Mouse (Mus musculus): ENCODE results near the gene Camk1g. TPM values are rescaled to one million over a fixed set of nuclear protein-coding genes. Genes with fewer than 3 reads are reported as not detected.

Camk1g gene
- total RNA-seq (2021) = 10 to 100 TPM; 38.1 to 38.2 TPM
- long read RNA-seq, experiment 1, transcript Camk1g-201 (13 exons, 2,469 nt) = major isoform, 28 of 42 reads
- long read RNA-seq, experiment 1, partial matches to known transcripts = 5 of 42 reads
- long read RNA-seq, experiment 1, other reads (novel, unspliced or antisense) = 9 of 42 reads
- long read RNA-seq, experiment 2, transcript Camk1g-201 (13 exons, 2,469 nt) = major isoform, 17 of 28 reads
- long read RNA-seq, experiment 2, partial matches to known transcripts = 9 of 28 reads
- long read RNA-seq, experiment 2, other reads (novel, unspliced or antisense) = 2 of 28 reads

DNA sequence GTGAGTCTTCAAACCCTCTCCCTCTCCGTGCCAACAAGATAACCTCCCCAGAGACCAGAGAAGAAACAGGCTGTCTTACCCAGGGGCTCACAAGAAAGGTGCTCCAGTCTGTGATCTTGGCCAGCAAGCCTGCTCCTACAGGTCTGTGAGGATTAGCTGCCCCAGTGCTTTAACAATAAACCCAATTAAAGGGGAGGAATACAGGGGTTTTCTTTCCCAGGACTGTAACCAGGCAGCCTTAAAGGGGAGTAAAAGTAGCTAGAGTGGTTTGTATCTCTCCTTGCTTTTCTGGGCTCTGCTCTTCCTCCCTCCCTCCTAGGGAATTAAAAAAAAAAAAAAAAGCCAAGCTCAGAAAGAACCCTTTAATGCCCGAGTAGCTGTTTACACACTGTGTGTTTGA is at the start of gene Camk1g:
Gene Camk1g (minus strand): TSS at position 203 of the 400 bp plus-strand sequence.
- no peak for DNase-seq (ENCODE audit: low spot score in 2 of 2)

DNA sequence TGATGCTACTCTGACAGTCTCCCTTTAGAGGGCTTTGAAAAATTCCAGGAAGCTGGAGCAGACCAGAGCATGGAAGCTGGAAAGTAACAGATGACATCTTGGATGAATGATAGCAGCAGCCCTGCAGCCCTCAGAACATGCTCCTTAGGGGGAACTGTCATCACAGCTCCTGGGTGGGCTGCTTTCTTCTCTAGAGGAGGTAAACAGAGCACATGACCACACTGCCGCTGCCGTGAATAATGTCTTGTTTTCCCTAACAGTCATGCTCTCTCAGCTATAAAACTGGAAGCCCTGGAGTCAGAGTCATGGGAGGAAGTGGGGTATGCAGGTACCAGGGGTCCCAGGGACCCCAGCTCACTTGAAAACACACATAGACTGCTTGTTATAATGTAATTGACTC is 49.1 kb upstream of the Camk1g start:
- no peak for DNase-seq (ENCODE audit: low spot score in 2 of 2)

DNA sequence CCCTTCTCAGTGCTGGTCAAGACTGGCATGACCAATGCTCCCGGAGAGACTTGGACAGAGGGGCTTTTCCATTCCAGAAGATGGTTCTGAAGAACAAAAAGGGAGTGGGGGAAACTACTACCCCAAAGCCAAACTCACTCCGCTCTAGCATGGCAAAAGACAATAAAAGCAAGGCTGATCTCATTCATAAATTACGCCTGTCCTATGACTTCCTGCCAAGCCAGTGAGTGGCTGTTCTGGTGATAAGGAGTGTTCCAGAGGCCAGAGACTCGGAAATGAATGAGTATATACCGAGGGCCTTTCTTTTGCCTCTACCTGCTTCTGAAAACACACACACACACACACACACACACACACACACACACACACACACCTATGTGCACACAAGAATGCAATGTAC is 48.6 kb upstream of the Camk1g start:
- DNase-seq (ENCODE audit: low spot score in 2 of 2) = no peak

DNA sequence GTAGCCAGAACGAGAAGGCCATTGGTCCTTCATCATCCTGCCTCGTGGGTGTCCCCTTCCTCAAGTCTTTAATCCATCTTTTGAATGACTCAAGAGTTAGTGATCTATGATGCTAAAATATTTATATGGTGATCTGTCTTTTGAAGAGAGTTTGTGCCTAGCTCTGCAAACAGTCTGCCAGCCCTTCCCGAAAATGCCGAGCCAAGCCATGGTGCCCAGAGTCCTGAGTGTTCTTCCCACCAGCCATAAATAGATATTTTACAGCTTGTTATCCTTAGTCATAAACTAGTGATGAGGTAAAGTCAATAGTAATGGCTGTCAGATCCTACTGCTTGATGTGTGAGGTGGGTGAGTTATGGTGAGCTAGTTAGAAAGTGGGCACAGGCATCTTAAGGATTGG is 44.0 kb upstream of the Camk1g start:
- no peak for DNase-seq (ENCODE audit: low spot score in 2 of 2)

DNA sequence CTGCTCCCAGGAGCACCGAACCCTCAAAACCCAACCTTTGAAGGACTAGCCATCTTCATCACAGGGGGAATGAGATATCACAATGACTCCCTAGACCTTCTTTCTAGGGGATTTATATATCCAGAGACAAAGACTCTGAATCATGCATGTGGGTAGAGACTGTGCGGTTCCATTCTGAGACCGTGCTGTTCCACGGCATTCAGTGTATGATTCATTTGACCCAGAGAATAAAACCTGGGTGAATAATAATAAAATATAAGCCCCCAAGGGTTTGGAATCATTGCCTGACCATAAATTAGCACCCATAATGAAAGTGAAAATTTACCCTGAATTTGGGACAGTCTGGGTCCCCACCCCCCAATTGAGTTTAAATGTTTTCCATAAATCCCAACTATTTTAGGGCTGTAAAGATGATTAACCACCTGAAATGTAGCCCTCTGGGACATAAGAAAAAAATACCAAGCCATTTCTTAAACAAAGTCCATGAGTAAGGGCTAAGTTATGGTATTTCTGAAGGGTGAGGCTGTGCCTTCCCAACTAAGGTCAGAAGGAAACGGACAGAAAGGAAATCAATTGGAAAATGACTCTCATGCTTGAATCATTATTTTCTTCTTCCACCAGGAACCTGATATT is 43.4 kb upstream of the Camk1g start:
- DNase-seq (ENCODE audit: low spot score in 2 of 2) = no peak

DNA sequence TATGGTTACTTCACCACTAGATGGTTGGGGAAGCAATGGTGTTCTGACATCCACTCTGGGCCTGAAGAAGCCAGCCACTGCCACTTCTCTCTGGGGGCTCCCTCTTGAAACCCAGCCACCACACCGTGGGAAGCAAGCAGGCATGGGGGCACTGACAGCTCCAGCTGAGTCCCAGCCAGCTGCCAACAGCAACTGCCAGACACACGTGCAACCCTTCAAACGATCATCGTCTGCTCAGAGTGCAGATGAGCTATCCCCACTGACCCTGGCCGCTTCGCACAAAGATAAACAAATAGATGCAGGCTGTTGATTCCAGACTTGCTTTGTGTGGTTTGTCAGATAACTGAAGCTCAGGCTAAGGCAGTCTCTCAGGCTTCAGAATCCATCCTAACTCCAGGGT is 37.4 kb upstream of the Camk1g start:
- DNase-seq (ENCODE audit: low spot score in 2 of 2) = no peak

DNA sequence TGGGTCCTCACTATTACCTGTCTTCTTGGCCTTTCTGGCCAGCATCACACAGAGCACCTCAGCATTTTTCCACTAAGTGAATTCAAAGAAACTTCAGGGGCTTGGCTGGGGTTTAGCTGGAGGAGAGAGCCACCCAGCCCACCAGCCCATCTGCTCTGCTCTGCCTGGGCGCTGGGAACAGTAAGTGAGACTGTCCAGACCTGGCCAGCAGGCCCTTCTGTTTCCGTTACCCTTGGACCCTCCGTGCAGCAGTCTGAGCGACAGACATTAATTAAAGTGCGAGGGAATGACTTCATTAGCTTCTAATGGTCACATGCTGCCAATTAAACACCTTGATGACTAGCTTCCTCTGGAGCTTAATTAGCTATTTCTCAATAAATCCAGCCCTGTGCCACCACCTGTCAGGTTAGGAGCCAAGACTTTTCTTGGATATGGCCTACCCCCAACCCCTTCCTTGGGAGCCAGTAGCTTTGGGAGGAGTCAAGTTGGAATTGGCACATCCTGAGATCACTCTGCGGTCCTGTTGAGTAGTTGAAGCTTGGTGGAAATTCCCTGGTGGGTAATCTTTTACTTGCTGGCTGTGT is 36.1 kb upstream of the Camk1g start:
- DNase-seq (ENCODE audit: low spot score in 2 of 2) = no peak

DNA sequence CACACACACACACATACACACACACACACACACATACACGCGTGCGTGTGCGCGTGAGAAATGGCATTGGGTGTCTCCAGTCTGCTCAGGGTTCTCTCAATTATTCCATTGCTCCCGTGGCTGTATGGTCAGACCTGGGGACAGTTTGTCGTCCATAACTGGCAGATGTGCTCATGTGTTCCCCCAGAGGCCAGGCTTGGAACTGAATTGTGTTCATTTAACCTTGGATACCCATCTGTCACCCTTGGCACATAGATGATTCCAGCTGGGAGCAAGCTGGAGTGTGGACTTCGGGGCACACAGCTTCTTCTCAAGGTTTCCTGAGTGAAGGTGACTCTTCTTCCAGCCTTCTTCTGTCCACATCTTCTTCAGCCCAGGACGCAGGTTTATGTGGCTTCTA is 31.6 kb upstream of the Camk1g start:
- DNase-seq (ENCODE audit: low spot score in 2 of 2) = no peak

DNA sequence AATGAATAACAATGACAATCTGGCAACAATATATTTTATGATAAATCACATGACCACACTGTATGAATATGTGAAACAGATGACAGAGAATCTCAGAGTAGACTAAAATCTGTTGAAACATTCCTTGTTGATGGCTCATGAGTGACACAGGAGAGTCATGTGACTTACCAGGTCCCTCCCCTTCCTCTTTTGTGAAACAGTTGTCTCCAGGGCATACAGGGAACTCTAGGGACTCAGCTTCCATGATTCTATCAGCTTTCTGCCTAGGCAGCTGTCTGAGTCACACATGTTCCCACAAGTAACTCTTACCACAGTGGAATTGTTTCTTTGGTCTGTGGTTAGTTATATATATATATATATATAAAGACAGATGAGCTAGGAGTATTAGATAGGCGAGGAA is 30.2 kb upstream of the Camk1g start:
- DNase-seq (ENCODE audit: low spot score in 2 of 2) = no peak

DNA sequence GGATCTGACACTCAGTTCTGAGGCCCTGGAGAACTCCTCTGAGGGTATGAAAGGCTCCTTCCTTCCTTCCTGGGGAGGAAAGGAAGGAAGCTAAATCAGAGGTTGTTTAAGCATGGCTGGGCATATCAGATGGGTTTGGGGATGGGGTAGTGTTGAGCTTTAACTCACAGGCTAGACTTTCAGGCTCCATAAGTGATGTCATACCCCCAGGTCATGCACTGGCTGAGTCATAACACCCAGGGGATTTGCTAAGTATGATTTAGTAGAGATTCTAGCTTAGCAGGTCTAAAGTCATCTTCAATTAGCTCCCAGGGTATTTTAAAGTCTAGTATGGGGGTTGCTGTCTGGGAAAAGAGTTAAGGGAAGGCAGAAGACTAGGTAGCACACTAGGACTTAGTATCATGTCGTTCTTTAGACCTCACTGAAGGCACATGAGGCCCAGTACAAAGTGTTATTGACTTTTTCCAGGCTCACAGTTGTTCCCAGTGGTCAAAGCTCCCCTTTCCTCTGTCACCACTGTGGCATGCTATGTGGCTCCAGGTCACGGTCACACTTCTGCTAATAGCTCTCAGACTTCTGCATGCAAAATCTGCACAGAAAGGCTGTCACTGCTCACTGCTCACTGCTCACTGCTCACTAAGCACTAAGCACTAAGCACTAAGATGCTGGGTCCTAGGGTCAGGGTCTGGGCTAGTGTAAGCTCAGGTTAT is 28.8 kb upstream of the Camk1g start:
- DNase-seq (ENCODE audit: low spot score in 2 of 2) = no peak

DNA sequence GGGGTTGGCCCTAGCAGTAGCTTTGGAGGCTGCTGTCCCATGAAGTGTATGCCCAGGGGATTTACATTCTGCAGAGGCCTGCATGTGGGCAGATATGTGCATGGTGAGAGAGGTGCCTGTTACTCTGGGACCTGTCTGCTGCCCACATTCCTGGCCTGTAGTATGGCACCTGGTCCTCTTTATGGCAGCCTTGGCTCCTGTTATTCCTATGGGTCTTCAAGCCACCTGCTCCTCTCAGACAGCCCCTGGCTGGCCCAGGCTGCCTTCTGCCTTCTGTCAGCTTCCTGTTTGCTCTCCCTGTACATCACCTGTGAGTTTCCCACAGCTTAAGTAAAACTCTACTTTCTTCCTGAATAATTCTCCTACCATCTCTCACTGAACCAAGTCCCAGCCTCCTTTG is 27.0 kb upstream of the Camk1g start:
- DNase-seq (ENCODE audit: low spot score in 2 of 2) = no peak

DNA sequence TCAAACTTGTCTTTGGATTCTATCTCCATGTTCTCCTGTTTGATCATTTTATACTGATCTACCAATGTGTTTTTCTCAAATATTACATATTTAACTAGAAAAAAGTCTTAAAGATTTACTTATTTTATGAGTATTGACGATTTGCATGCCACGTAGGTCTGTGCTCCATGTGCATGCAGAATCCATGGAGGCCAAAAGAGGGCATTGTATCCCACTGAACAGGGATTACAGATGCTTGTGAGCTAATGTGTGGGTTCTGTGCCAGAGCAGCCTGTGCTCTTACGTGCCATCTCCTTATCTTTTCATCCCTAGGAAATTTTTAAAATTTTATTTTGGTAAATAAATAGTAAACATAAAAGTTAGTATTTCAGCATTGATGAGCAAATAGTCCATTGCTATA is 22.2 kb upstream of the Camk1g start:
- DNase-seq (ENCODE audit: low spot score in 2 of 2) = no peak

DNA sequence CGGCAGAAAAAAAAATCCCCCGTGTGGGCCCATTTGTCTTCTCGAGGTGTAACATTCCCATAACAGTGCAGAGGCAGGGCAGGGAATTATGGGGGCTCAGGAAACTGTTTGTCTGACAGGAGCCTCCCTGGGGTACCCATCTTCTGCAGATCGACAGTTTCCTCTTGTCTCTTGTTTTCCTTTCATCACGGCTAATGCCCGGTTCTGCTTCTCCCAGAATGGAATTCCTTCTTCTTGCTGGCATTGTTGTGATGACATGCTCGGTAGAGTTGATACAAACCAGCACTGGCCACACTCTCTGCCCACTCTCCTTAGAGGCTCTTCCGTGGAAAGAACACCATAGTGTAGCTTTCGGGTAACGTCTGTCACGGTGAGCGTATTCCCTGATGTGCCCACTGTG is 19.9 kb upstream of the Camk1g start:
- DNase-seq (ENCODE audit: low spot score in 2 of 2) = no peak

DNA sequence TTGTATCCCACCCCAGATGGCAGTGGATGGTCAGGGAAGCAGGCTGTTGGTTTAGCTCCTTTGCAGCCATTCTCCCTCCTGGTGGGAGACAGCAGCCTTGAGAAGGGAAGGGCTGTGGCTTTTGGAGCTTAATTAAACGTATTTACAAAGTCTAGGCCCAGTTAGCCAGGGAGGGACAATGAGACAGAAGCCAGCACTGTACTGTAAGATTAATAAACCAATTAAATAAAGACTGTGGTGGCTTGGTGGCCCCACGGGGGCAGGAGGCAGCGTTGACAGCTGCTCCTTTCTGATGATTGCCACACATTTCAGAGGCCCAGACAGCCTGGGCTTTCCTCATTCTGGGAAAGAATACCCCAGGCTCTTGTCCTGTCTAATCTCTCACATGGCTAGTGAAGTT is 19.4 kb upstream of the Camk1g start:
- no peak for DNase-seq (ENCODE audit: low spot score in 2 of 2)

DNA sequence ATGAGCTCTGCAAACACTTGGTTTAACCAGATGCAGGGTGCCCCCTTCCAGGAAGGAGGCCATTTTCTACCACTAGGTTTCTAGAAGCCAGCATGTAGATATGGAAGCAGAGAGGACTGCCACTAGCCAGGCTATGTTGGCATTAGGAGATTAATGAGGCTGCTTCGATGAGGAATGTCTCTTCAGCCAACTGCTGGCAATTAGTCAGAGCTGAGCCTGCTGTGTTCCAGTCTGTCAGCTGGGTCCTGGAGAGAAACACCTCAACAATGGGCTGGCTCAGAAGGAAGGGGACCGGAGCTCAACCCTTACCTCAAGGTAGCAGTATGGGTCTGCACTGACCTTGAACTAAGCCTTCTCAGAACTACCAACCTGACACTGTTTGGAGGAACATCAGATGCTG is 17.1 kb upstream of the Camk1g start:
- DNase-seq (ENCODE audit: low spot score in 2 of 2) = no peak

DNA sequence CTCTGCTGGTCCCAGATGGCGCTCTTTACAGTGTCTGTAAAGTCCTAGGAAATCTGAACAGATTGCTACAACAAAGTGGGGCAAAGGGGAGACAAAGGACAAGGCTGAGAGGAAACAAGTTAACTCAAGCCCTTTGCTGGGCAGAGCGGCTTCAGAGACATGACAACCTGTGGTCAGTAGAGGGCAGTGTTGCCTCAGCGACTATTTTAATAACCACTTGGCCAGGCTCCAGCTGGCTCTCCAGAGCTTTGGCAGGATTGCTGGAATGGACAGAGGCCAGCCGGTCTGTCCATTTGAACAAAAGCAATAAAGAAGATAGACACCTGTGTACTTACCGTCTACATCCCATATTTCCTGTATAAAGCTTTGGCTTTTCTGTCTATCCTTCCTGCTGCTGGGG is 16.0 kb upstream of the Camk1g start:
- DNase-seq (ENCODE audit: low spot score in 2 of 2) = peak; percentile 78 to 82

DNA sequence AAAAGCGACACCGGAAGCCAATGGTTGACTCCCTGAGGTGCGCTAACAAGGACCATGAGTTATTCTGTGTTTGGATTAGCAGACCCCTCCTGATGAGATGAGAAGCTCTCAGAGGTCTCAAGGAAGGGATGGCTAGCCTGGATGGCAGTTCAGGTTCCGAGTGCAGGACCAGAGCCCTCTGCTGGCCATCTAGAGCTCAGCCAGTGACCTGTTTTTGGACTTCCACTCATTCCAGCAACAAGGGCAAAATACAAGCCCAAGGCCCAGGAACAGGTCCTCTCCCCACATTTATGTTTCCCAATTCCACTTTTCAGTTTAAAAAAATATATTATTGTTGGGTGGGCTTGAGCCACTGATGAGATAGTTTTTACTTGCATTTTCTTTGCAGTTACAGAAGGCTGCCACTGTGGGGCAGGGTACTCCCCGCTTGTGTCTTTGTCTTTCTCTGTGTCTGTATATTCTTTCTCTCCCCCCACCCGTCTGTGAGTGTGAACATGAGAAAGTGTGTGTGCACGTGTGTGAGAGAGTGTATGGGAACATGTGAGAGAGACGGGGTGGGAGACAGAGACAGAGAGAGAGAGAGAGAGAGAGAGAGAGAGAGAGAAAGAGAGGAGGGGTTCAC is 12.9 kb upstream of the Camk1g start:
- peak; percentile 36 to 52 for DNase-seq (ENCODE audit: low spot score in 2 of 2)

DNA sequence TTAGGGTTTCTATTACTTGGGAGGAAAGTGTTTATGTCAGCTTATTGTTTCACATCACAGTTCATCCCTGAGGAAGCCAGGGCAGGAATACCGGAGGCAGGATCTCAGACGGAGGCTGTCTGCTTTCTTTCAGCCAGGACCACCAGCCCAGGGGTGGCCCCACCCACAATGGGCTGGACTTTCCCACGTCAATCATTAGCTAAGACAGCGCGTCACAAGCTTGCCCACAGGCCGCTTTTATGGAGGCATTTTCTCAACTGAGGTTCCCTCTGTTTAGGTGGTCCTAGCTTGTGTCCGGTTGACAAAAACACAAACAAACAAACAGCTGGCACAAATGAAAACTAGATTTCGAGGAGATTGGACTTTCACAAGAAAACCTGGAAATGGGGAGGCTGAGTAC is 12.3 kb upstream of the Camk1g start:
- DNase-seq (ENCODE audit: low spot score in 2 of 2) = no peak

DNA sequence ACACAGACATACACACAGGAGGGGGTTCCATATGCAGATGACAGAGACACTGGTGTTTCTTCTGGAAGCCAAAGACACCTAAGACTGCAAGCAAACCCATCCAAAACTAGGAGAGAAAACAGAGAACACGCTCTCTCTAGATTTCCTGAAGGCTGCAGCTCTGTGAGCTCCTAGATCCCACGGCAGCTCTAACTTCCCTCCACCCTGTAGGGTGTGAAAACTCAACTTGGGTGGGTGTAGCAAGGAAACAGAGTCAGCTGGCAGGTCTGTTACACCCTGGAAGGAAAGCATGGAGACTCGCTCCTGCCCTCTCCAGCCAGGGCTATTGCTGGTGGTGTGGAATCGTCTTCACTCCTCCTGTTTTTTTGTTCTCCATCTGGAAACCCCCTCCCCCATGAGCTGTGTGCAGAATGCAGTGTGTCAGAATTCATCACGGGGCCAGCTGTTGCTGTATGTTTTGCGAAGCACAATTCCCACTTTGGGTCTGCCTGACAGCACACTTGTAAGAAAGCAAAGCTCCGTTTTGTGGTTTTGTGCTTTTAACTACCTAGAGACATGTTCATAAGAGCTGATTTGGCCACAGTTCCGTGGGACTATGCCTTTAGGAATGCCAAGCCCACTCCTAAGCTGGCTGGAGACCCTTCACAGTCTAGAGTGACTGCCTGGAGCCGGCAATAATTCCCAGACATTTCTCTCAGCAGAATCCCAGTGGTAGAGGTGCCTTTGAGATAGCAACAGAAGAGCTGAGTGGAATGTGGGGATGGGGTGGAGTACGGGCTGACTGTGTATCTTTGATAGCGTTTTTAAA is 11.7 kb upstream of the Camk1g start:
- peak; percentile 16 to 43 for DNase-seq (ENCODE audit: low spot score in 2 of 2)

DNA sequence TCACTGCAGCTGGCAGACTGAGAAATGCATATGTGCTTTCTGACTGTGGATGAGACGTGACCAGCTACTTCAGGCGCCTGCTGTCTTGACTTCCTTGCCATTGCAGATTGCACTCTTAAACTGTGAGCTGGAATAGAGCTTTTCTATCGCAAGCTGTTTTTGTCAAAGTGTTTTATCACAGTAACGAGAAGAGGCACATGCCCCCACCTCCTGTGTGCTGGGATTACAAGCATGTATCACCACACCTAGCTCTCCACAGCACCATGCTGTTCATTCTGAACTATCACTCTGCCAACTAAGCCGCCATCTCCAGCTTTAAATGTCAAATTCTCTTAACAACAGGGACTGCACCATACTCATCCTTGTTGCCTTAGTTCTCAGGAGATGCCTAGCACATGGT is 10.8 kb upstream of the Camk1g start:
- DNase-seq (ENCODE audit: low spot score in 2 of 2) = no peak

DNA sequence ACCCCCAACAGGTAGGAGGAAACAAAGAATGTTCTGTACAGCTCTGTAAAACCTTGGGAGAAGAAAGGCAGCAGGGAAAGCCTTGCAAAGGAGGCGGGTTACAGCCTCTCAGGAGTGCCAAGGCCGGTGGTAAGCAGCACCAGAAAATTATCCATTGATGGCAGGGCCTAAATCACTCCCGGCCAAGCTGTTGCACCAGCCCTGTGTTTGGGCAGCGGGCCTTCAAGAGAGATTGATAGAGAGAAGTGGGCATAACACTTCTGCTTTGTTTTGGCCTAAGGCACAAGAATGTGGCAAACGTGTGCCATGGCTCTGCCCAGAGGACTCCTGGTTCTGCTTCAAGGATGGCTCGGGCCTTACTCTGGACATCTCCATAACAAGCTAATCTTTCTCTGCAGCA is 9.5 kb upstream of the Camk1g start:
- no peak for DNase-seq (ENCODE audit: low spot score in 2 of 2)

Data from left cerebral cortex, adult 18-20 months (tissue).